Mouse (Mus musculus): ENCODE results near the gene Fhdc1. TPM values are rescaled to one million over a fixed set of nuclear protein-coding genes. Genes with fewer than 3 reads are reported as not detected.
A peak's percentile ranks its signal among the peaks of the same experiment; 100 is the strongest.

Fhdc1 gene
- total RNA-seq, 2 experiments from 2014 or later: 0.21 to 0.80 TPM

- DNase-seq (ENCODE audit: low spot score): no peak
Measured at GRCm38 (mm10) chr3:84474981-84475775, 5.1 kb downstream of the Fhdc1 start.

GRCm38 (mm10) chr3:84474398-84474797 lies 5.8 kb downstream of the Fhdc1 start:
- DNase-seq (ENCODE audit: low spot score): no peak

GRCm38 (mm10) chr3:84472955-84473354 lies 7.3 kb downstream of the Fhdc1 start:
- DNase-seq (ENCODE audit: low spot score): no peak

DNA sequence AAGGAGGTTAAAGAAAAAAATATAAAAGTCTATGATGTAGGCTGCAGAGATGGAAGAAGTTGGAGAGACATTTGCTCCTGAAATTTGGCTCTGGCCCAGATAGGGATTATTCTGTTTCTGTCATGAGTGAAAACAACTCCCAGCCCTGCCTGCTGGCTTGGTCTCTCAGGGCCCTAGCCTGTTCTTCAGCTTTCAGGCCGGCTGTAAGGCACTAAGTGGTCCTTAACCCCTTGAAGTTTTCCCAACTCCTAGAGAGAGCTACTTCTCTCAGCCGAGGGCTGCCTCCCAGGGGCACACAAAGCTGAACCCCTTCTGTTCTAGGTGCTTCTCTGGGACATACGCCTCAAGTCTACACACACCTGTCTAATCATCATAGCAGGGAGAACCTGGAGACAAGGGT lies 7.7 kb downstream of the Fhdc1 start:
- no peak for DNase-seq (ENCODE audit: low spot score)

DNA sequence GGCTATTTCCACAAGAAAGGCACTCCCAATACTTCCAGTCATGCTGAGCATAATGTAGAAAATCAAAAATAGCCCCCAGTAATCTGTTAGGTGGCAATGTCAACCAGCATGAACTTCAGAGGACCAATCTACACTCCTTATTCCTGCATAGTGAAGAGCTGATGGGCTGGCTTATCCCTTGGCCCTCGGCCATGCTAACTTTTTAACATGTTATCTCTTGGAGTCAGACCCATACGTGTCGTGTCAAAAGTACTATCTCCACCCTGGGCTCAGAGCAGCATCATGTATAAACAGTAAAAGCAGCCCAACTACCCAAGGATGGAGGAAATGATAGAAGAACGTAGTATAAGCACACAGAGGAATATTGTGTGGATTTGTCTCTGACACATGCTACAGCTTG lies 9.1 kb downstream of the Fhdc1 start:
- DNase-seq (ENCODE audit: low spot score): no peak

- DNase-seq (ENCODE audit: low spot score): no peak
Measured at GRCm38 (mm10) chr3:84468111-84468453, 12.1 kb downstream of the Fhdc1 start.

DNA sequence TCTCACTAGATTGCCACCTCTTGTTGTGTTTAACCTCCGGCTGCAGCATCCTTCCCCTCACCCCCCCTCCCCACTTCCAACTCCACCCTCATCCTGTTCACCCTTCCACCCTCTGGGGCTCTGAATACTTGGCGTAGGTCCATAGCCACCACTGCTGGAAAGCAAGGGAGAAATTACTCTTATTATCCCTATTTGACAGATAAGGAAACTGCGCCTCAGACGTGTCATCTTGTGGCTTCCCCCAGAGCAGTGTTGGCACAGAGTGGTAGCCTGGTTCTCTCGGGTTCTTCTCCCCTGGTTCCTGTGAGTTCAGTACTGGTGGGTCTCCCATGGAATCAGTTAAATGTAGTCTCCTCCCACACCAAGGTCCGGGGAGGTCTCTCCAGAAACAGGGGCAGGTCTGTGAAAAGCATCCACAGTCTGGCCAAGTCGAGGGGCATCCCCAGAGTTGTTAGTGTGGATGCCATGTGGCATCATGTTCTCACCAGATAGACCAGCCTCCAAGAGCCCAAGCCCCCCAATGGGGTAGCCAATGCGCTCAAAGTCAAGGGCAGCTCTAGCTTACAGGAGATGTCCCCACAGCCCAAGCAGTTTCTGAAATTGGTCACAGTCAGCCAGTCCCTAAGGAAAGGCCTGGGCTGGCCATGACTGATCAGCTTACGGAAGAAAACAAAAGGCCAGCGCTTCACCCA lies 12.7 kb downstream of the Fhdc1 start:
- no peak for DNase-seq (ENCODE audit: low spot score)

GRCm38 (mm10) chr3:84465822-84466500 lies 14.3 kb downstream of the Fhdc1 start:
- DNase-seq (ENCODE audit: low spot score): no peak

- no peak for DNase-seq (ENCODE audit: low spot score)
Measured at GRCm38 (mm10) chr3:84461687-84462086, 18.5 kb downstream of the Fhdc1 start.

GRCm38 (mm10) chr3:84460952-84461351 lies 19.3 kb downstream of the Fhdc1 start:
- no peak for DNase-seq (ENCODE audit: low spot score)

- no peak for DNase-seq (ENCODE audit: low spot score)
Measured at GRCm38 (mm10) chr3:84460499-84460898, 19.7 kb downstream of the Fhdc1 start.

DNA sequence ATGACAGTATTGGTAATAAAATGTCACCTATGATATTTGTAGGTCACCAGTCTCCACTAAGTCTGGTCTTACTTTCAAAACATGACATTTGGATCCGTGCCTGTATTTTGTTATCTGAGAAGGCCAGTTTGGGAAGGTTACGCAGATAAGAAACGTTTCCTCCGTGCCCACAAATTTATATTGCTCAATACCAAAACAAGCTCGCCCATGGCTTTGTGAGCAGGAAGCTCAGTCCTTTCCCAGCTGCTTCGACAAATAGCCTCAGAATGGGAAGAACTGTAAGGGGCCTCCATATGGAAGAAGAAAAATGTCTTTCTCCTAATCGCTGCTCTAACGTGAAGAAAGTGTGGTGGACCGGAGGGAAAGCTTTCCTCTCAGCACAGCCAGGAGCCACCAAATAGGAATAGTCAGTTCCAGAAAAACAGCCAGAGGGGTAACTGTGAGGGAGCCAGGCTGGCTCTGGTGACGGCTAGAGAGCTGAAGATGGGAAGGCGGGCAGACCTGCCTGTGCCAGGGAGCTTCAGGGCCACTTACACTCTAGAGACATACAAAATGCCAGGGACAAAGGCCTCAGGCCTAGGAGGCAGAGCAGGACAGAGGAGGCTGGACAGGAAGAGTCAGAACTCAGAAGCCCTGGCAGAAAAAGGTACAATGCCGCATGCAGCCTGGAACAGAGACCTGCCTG lies 24.4 kb downstream of the Fhdc1 start:
- DNase-seq (ENCODE audit: low spot score): no peak

GRCm38 (mm10) chr3:84450651-84451050 lies 29.6 kb downstream of the Fhdc1 start:
- DNase-seq (ENCODE audit: low spot score): no peak

- DNase-seq (ENCODE audit: low spot score): no peak
Measured at GRCm38 (mm10) chr3:84449015-84449414, 31.2 kb downstream of the Fhdc1 start.

GRCm38 (mm10) chr3:84447803-84448202 lies 32.4 kb downstream of the Fhdc1 start:
- no peak for DNase-seq (ENCODE audit: low spot score)

DNA sequence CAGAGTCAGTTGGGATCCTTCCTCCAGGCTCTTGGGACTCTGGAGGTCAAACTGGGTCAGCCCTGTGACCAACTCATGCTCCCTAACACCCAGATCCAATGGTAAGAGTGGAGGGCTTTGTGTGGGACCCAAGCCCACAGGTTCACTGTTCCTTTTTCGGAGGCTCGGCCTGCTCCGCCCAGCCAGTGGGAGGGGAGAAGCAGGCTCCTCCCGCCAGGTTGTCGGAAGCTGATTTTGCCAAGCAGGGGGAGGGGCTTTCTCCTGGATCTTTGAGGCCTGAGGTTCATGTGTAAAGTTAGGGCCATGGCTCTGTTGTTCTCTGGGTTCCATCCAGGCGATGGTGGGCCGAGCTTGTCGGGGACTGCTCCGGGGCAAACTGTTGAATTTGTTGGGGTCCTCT lies 34.4 kb downstream of the Fhdc1 start:
- no peak for DNase-seq (ENCODE audit: low spot score)

GRCm38 (mm10) chr3:84442890-84443289 lies 37.3 kb downstream of the Fhdc1 start:
- DNase-seq (ENCODE audit: low spot score): no peak

DNA sequence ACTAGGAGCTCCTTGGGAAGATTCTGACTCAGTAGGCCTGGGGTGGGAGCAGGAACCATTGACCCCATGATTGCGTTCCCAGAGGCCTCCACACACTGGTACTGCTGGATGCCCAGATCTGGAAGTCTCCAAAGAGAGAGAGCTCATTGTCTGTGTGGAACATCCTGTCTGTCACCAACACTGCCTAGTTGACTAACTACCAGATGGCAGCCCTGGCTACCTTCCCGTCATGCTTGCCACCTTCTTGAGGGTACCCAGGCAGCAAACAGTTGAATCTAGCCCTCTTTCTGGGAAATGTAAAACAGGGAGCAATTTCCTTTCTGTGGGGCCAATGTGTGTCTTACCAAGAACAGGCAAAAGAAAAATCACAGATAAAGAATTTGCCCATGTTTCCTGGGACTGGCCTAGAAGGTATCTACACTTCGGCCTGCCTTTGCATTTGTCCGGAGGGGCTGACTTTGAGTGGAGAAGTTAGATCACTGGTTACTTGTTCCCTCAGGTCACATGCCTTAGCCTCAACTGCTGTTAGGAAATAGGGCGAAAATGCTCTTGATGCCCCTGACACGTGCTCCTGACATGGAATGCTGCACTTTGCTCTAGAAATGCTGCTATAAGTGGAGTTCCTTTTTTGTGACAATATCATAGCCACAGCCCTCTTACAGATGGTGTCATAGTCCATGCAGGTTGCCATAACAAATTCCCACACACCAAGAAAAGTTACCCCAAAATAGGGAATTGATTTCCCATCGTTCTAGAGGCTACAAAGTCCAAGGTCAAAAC lies 40.6 kb downstream of the Fhdc1 start:
- no peak for DNase-seq (ENCODE audit: low spot score)

GRCm38 (mm10) chr3:84438840-84439239 lies 41.4 kb downstream of the Fhdc1 start:
- DNase-seq (ENCODE audit: low spot score): no peak

- DNase-seq (ENCODE audit: low spot score): peak; percentile 22
Measured at GRCm38 (mm10) chr3:84438118-84438517, 42.1 kb downstream of the Fhdc1 start.

DNA sequence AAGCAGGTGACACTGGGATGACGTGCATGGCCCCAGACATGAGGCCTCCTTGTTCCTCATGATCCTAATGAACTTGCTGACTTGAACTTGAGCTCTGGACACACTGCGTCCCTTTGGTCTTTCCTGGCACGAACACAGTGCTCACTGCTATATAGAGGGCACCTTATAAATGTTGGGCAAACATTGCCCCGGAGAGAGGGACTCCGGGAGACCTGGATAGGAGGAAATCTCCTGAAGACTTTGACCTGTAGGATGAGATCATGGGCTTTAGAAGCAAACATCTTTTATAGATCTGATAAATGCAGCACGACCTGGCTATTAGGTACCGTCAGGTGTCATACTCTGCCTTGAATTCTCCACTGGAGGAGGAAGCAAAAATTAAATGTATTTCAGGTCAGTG lies 43.3 kb downstream of the Fhdc1 start:
- no peak for DNase-seq (ENCODE audit: low spot score)

All from gastrocnemius, adult 18-20 months (tissue).